Mouse (Mus musculus): Measurements from ENCODE around the gene Ercc1. TPM values are rescaled to one million over a fixed set of nuclear protein-coding genes. Genes with fewer than 3 reads are reported as not detected.

Ercc1 gene
- total RNA-seq, 2 experiments from 2014 or later = 48.9 to 51.8 TPM

DNA sequence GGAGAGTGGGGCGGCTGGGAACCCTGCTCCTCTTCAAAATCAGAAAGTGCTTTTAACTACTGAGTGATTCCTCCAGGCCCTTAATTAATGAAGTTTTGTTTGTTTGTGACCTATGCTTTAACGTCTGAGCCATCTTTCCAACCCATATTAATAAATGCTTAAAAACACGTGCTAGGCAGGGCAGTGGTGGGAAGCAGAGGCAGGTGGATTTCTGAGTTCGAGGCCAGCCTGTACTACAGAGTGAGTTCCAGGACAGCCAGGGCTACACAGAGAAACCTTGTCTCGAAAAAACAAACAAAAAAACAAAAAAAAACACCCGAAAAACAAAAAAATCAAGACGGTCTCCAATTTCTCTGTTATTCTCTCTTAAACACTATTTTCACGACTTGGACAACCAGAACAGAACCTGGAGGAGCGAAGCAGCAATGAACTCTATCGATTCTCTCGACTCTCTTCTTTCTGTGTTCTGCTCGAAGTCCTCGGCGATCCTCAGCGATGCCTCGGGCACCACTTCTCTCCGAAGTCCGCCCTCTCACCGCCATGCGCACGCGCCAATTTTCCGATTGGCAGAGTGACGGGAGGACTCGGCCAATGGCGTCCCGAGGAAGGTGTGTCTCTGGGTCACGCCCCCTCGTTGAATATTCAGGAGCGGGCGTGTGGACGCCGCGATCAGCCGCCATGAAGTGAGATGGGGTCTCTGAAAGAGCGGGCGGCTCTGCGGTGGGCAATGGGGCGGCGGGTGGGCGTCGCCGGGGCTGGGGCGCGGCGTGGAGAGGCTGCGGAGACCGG lies 37.0 kb downstream of the Ercc1 start, which contains the start of gene Ercc2:
TSS of gene Ercc2 (plus strand) at position 634 of the 789 bp plus-strand sequence.
- H3K4me3 ChIP-seq = peak within 1 kb of the TSS; percentile 85
- intact Hi-C loops (cut with DNase I) = no loop called here
- H3K27ac ChIP-seq = no peak within 1 kb of the TSS; the same call in 1 of the 2 replicates
- peak; percentile 98 to 99 for DNase-seq (ENCODE audit: extremely low spot score in 1 of 2, low spot score in 2 of 2)
- no peak for TF ChIP-seq CTCF (IDR thresholded peaks at IDR 0.05)

DNA sequence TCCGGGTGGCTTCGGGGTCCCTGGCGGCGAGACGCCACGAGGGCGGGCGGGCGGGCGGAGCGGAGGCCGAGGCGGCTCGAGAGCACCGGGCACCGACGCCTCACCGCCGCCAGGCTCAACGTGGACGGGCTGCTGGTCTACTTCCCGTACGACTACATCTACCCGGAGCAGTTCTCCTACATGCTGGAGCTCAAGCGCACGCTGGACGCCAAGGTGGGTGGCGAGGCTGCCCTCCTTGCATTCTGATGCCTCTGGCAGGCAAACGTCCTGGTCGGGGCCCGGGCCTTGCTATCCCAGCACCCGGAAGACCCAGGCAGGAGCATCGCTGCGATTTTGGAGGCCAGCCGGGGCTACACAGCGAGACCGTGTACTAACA lies 37.6 kb downstream of the Ercc1 start:
- H3K4me3 ChIP-seq = peak overlapping the region; percentile 85
- intact Hi-C loops (cut with DNase I) = no loop called here
- no peak for DNase-seq (ENCODE audit: extremely low spot score in 1 of 2, low spot score in 2 of 2)
- TF ChIP-seq CTCF (IDR thresholded peaks at IDR 0.05) = peak; percentile 16
- no peak overlapping the region; the same call in 1 of the 2 replicates for H3K27ac ChIP-seq

DNA sequence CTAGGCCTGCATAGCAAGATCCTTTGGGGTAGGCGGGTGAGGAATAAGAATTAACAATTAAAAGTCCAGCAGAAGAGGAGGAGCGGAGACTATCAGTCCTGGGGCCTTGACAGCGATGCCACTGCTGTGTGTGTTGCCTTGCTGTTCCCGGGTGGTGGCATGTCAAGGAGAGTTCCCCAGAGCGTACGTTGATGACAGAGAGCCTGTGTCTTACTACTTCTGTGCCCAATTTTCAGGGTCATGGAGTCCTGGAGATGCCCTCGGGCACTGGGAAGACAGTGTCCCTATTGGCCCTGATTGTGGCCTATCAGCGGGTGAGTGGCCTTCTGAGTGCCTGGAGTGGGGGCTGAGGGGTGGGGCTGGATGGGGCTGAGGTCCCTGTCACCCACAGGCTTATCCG lies 39.1 kb downstream of the Ercc1 start:
- intact Hi-C loops (cut with DNase I) = no loop called here

GRCm38 (mm10) chr7:19388699-19389413 lies 44.3 kb downstream of the Ercc1 start:
- intact Hi-C loops (cut with DNase I) = no loop called here
- no peak for DNase-seq (ENCODE audit: extremely low spot score in 1 of 2, low spot score in 2 of 2)
- no peak for TF ChIP-seq CTCF (IDR thresholded peaks at IDR 0.05)
- Histone ChIP-seq H3K27ac (peak overlapping the region; percentile 53), H3K4me3 (no peak overlapping the region)

More for the DNA sequence above, 39.1 kb downstream of the Ercc1 start:
- no peak overlapping the region for H3K4me3 ChIP-seq
- TF ChIP-seq CTCF (IDR thresholded peaks at IDR 0.05) = no peak
- no peak for DNase-seq (ENCODE audit: extremely low spot score in 1 of 2, low spot score in 2 of 2)
- H3K27ac ChIP-seq = no peak overlapping the region

DNA sequence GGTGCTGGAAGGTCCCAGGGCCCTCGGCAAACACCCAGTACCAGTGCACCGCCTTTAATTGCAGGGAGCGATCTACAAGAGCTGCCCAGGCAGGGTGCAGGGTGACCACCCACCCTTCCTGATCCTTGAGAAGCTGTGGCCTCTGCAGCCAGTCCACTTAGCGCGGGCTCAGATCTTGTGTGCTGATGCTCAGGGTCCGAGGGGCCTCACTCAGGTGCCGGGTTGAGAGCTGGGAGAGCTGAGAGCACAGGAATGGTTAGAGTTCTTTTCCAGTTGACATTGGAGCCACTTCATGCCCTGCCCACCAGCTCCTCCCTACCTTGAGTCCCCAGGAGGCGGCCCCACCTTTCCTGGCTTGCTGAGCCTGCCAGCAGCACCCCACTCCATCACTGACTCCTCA lies 49.9 kb downstream of the Ercc1 start:
- H3K27ac ChIP-seq = no peak overlapping the region
- H3K4me3 ChIP-seq = no peak overlapping the region
- intact Hi-C loops (cut with DNase I) = no loop called here
- TF ChIP-seq CTCF (IDR thresholded peaks at IDR 0.05) = no peak
- DNase-seq (ENCODE audit: extremely low spot score in 1 of 2, low spot score in 2 of 2) = no peak

- no peak overlapping the region for H3K27ac ChIP-seq
- H3K4me3 ChIP-seq = no peak overlapping the region
- no peak for DNase-seq (ENCODE audit: extremely low spot score in 1 of 2, low spot score in 2 of 2)
- intact Hi-C loops (cut with DNase I) = no loop called here
- no peak for TF ChIP-seq CTCF (IDR thresholded peaks at IDR 0.05)
Observed at GRCm38 (mm10) chr7:19399496-19400280, 55.1 kb downstream of the Ercc1 start.

DNA sequence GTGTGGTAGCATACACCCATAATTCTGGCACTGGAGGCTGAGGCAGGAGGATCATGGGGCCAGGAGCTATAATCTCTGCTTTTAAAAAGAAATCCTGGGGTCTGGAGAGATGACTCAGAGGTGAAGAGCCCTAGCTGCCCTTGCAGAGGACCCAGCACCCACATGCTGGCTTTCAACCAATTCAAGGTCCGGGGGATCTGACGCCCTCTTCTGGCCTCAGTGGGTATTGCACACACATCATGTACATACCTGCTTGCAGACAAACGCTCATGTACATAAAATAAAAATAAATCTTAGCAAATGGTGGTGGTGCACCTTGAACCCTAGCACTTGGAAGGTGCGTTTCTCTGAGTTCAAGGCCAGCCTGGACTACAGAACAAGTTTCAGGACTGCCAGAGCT lies 56.4 kb downstream of the Ercc1 start:
- DNase-seq (ENCODE audit: extremely low spot score in 1 of 2, low spot score in 2 of 2) = no peak
- TF ChIP-seq CTCF (IDR thresholded peaks at IDR 0.05) = peak; percentile 27; the same call in 1 of the 2 replicates
- H3K27ac ChIP-seq = no peak overlapping the region
- intact Hi-C loops (cut with DNase I) = no loop called here
- no peak overlapping the region for H3K4me3 ChIP-seq

DNA sequence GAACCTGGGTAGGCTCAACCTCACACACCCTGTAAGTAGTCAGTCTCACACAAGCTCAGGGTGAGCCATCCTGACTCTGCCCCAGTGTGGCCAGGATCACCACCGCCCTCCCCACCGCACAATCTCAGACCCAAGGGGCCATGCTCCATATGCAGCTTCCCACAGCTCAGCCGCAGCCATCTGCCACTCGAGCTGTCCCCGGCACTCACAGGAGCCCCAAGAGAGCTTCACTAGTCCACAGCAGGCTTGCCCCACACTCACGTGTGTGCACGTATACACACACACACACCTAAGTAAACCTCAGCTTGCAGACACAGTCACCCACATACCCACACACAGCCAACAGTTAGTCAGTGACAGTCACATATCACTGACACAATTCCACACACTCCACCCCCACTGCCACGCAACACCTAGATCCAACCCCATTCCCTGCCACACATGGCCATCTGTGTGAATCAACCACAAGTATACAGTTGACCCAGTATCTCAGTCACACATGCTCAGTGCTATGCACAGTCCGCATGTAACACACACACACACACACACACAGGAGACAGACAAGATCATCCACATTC lies 58.0 kb downstream of the Ercc1 start:
- TF ChIP-seq CTCF (IDR thresholded peaks at IDR 0.05) = no peak
- no peak for DNase-seq (ENCODE audit: extremely low spot score in 1 of 2, low spot score in 2 of 2)
- intact Hi-C loops (cut with DNase I) = no loop called here
- H3K4me3 ChIP-seq = no peak overlapping the region
- no peak overlapping the region for H3K27ac ChIP-seq

GRCm38 (mm10) chr7:19403731-19404296 lies 59.2 kb downstream of the Ercc1 start, which contains the start of gene Klc3:
Gene Klc3, minus strand, starts transcription at chr7:19404104.
- Histone ChIP-seq H3K4me3 (peak within 1 kb of the TSS; percentile 50), H3K27ac (no peak within 1 kb of the TSS)
- no peak for TF ChIP-seq CTCF (IDR thresholded peaks at IDR 0.05)
- intact Hi-C loops (cut with DNase I) = no loop called here
- DNase-seq (ENCODE audit: extremely low spot score in 1 of 2, low spot score in 2 of 2) = no peak

DNA sequence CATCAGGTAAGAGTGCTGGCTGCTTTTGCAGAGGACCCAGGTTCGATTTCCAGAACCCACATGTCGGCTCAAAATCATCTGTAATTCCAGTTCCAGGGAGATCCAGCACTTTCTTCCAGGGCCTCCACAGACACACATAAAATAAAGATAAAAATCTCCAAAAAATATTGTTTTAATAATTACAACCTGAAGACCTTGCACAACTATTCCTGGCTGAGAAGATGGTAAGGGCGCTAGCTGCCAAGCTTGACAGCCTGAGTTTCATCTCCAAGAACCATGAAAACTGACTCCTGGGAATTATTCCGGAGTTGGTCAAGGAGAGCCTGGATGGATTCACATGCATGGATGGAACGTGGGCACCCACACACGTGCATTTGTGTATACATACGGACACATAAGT lies 59.9 kb downstream of the Ercc1 start, which contains the start of gene Ckm:
TSS of gene Ckm (plus strand) at position 301 of the 400 bp plus-strand sequence.
- intact Hi-C loops (cut with DNase I) = no loop called here
- peak within 1 kb of the TSS; percentile 50 for H3K4me3 ChIP-seq
- DNase-seq (ENCODE audit: extremely low spot score in 1 of 2, low spot score in 2 of 2) = no peak
- H3K27ac ChIP-seq = no peak within 1 kb of the TSS
- no peak for TF ChIP-seq CTCF (IDR thresholded peaks at IDR 0.05)

DNA sequence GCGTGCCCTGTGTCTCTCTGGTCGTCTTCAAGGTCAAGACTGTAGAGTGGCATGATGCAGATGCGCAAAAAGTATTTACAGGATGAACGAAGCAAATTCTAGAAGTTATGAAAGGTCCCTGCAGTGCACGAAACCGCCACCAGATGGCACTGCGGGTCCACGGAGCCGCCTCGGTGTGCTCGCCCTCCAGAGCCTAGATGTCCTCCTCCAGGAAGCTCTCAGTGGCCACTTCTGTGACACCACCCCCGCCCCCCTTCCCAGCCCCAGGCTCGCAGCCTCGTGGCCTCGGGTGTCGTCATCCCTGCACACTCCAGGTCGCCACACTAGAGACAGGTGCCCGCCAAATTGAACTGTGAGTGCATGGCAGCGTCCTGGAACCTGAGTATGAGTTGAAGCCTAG lies 60.8 kb downstream of the Ercc1 start:
- H3K4me3 ChIP-seq = no peak overlapping the region
- intact Hi-C loops (cut with DNase I) = loop anchor here (1.0 to 5.0 kb wide), 4 partner anchors 97 to 297 kb away; no protein-coding TSS in a partner anchor
- TF ChIP-seq CTCF (IDR thresholded peaks at IDR 0.05) = peak; percentile 99
- DNase-seq (ENCODE audit: extremely low spot score in 1 of 2, low spot score in 2 of 2) = peak; percentile 72 to 85
- no peak overlapping the region for H3K27ac ChIP-seq

Small RNA genes lying within 50 kb of the gene (microRNA-seq; reads per million reads assigned to microRNA genes)
- 0 reads per million in 2 experiments for gene Mir343

Other genes starting within 250 kb of the Ercc1 start
- under 1 TPM; 0.21 to 0.27 TPM for gene Gm4969, start 226.4 kb upstream of the Ercc1 start, total RNA-seq (2021)
- gene Fbxo46, start 224.9 kb upstream of the Ercc1 start, total RNA-seq (2021) = 10 to 100 TPM; 13.4 to 14.3 TPM
- gene Qpctl, start 195.5 kb upstream of the Ercc1 start, total RNA-seq (2021) = 10 to 100 TPM; 14.8 to 16.3 TPM
- 10 to 100 TPM; 69.8 to 73.3 TPM for gene Snrpd2, start 195.1 kb upstream of the Ercc1 start, total RNA-seq (2021)
- gene Gipr, start 178.7 kb upstream of the Ercc1 start, total RNA-seq (2021) = 1 to 10 TPM; 1.8 to 1.9 TPM
- gene Eml2, start 168.4 kb upstream of the Ercc1 start, total RNA-seq (2021) = 100 to 1,000 TPM; 131 to 138 TPM
- 1 to 10 TPM; 2.4 to 3.8 TPM for gene Gpr4, start 132.2 kb upstream of the Ercc1 start, total RNA-seq (2021)
- gene Opa3, start 116.4 kb upstream of the Ercc1 start, total RNA-seq (2021) = 10 to 100 TPM; 42.7 to 46.8 TPM
- 10 to 100 TPM; 13.2 to 14.6 TPM for gene Vasp, start 73.0 kb upstream of the Ercc1 start, total RNA-seq (2021)
- not detected for gene Ppm1n, start 64.7 kb upstream of the Ercc1 start, total RNA-seq (2021)
- gene Rtn2, start 62.2 kb upstream of the Ercc1 start, total RNA-seq (2021) = 100 to 1,000 TPM; 110 to 122 TPM
- gene Fosb, start 34.7 kb upstream of the Ercc1 start, total RNA-seq (2021) = 10 to 100 TPM; 27.0 to 59.5 TPM
- 10 to 100 TPM; 17.0 to 17.8 TPM for gene Cd3eap, start 14.7 kb downstream of the Ercc1 start, total RNA-seq (2021)
- 1 to 10 TPM; 7.7 to 7.8 TPM for gene Ppp1r13l, start 15.0 kb downstream of the Ercc1 start, total RNA-seq (2021)
- 10 to 100 TPM; 37.2 TPM for gene Ercc2, start 37.2 kb downstream of the Ercc1 start, total RNA-seq (2021)
- 1 to 10 TPM; 2.4 to 4.1 TPM for gene Klc3, start 59.3 kb downstream of the Ercc1 start, total RNA-seq (2021)
- gene Ckm, start 60.0 kb downstream of the Ercc1 start, total RNA-seq (2021) = not detected
- 10 to 100 TPM; 79.1 to 79.5 TPM for gene Mark4, start 114.0 kb downstream of the Ercc1 start, total RNA-seq (2021)
- gene Exoc3l2, start 118.6 kb downstream of the Ercc1 start, total RNA-seq (2021) = under 1 TPM; 0.26 to 0.36 TPM
- gene Bloc1s3, start 163.6 kb downstream of the Ercc1 start, total RNA-seq (2021) = 1 to 10 TPM; 6.7 to 7.9 TPM
- gene Trappc6a, start 163.6 kb downstream of the Ercc1 start, total RNA-seq (2021) = 10 to 100 TPM; 16.6 to 18.4 TPM
- under 1 TPM; 0.44 to 0.84 TPM for gene Nkpd1, start 173.1 kb downstream of the Ercc1 start, total RNA-seq (2021)
- gene Ppp1r37, start 218.3 kb downstream of the Ercc1 start, total RNA-seq (2021) = 100 to 1,000 TPM; 148 to 150 TPM
- gene Zfp296, start 232.5 kb downstream of the Ercc1 start, total RNA-seq (2021) = 1 to 10 TPM; 1.5 to 2.0 TPM
- 10 to 100 TPM; 50.1 to 50.8 TPM for gene Gemin7, start 232.8 kb downstream of the Ercc1 start, total RNA-seq (2021)